Mouse (Mus musculus): ENCODE results near the gene Tmem150c. TPM values are rescaled to one million over a fixed set of nuclear protein-coding genes. Genes with fewer than 3 reads are reported as not detected.

Gene Tmem150c
- polyA plus RNA-seq, 1 experiment from 2014 or later: 14.6 TPM

GRCm38 (mm10) chr5:100120711-100121141 lies 38.9 kb downstream of the Tmem150c start:
- H3K4me2 ChIP-seq: peak overlapping the region; percentile 47
- peak overlapping the region; percentile 25 for H3K4me3 ChIP-seq
- ATAC-seq (ENCODE audit: low read depth): peak; percentile 48
- no peaks in the 10 kb centered on the region for H3K27me3 ChIP-seq
- WGBS: 6% methylated on average over 20 of the region's 20 CpGs
- peak overlapping the region; percentile 47; the same call in 1 of the 2 replicates for H3K9ac ChIP-seq
- H3K27ac ChIP-seq (replicated peaks): peak overlapping the region; percentile 52
- no peaks in the 10 kb centered on the region for H3K36me3 ChIP-seq
- no peaks in the 10 kb centered on the region; the same call in 1 of the 2 replicates for H3K9me3 ChIP-seq
- peaks cover 30% of the 10 kb centered on the region for H3K4me1 ChIP-seq (replicated peaks)

- Histone ChIP-seq H3K9ac (no peak overlapping the region), H3K9me3 (no peaks in the 10 kb centered on the region; the same call in 1 of the 2 replicates), H3K27ac (replicated peaks) (no peak overlapping the region), H3K36me3 (no peaks in the 10 kb centered on the region), H3K27me3 (no peaks in the 10 kb centered on the region), H3K4me2 (no peak overlapping the region), H3K4me3 (no peak overlapping the region), H3K4me1 (replicated peaks) (peaks cover 27% of the 10 kb centered on the region)
- ATAC-seq (ENCODE audit: low read depth): no peak
- 55% methylated on average over 8 of the region's 8 CpGs for WGBS
Measured at GRCm38 (mm10) chr5:100119331-100119730, 40.3 kb downstream of the Tmem150c start.

GRCm38 (mm10) chr5:100113403-100113802 lies 46.2 kb downstream of the Tmem150c start:
- no peaks in the 10 kb centered on the region for H3K36me3 ChIP-seq
- peaks cover 29% of the 10 kb centered on the region for H3K4me1 ChIP-seq (replicated peaks)
- H3K27me3 ChIP-seq: no peaks in the 10 kb centered on the region
- H3K9ac ChIP-seq: no peak overlapping the region
- H3K4me3 ChIP-seq: no peak overlapping the region
- ATAC-seq (ENCODE audit: low read depth): no peak; the same call in 1 of the 2 replicates
- no peak overlapping the region for H3K4me2 ChIP-seq
- WGBS: 21% methylated on average over 5 of the region's 5 CpGs
- H3K27ac ChIP-seq (replicated peaks): peak overlapping the region; percentile 25; the same call in 1 of the 2 replicates
- H3K9me3 ChIP-seq: no peaks in the 10 kb centered on the region; the same call in 1 of the 2 replicates

GRCm38 (mm10) chr5:100110581-100110980 lies 49.0 kb downstream of the Tmem150c start:
- Histone ChIP-seq H3K9me3 (no peaks in the 10 kb centered on the region), H3K27ac (replicated peaks) (no peak overlapping the region), H3K27me3 (no peaks in the 10 kb centered on the region), H3K9ac (no peak overlapping the region), H3K4me1 (replicated peaks) (peaks cover 22% of the 10 kb centered on the region), H3K4me2 (no peak overlapping the region), H3K36me3 (no peaks in the 10 kb centered on the region), H3K4me3 (no peak overlapping the region)
- ATAC-seq (ENCODE audit: low read depth): no peak
- 80% methylated on average over 3 of the region's 3 CpGs for WGBS

GRCm38 (mm10) chr5:100109543-100110282 lies 49.9 kb downstream of the Tmem150c start:
- 45% methylated on average over 7 of the region's 7 CpGs for WGBS
- Histone ChIP-seq H3K36me3 (no peaks in the 10 kb centered on the region), H3K4me3 (no peak overlapping the region), H3K9me3 (no peaks in the 10 kb centered on the region), H3K27ac (replicated peaks) (no peak overlapping the region), H3K4me1 (replicated peaks) (peaks cover 22% of the 10 kb centered on the region), H3K4me2 (no peak overlapping the region), H3K27me3 (no peaks in the 10 kb centered on the region), H3K9ac (no peak overlapping the region)
- ATAC-seq (ENCODE audit: low read depth): 0 out of 2 replicates have a peak, but pooled peaks have one; percentile 42

- Histone ChIP-seq H3K9ac (no peak overlapping the region), H3K9me3 (no peaks in the 10 kb centered on the region), H3K27ac (replicated peaks) (peak overlapping the region; percentile 2; the same call in 1 of the 2 replicates), H3K36me3 (no peaks in the 10 kb centered on the region), H3K27me3 (no peaks in the 10 kb centered on the region), H3K4me1 (replicated peaks) (peaks cover 19% of the 10 kb centered on the region), H3K4me2 (no peak overlapping the region), H3K4me3 (no peak overlapping the region)
- ATAC-seq (ENCODE audit: low read depth): peak; percentile 52; the same call in 1 of the 2 replicates
- WGBS: 72% methylated on average over 9 of the region's 9 CpGs
Measured at GRCm38 (mm10) chr5:100108866-100109265, 50.7 kb downstream of the Tmem150c start.

GRCm38 (mm10) chr5:100102395-100102794 lies 57.2 kb downstream of the Tmem150c start:
- Histone ChIP-seq H3K27me3 (no peaks in the 10 kb centered on the region), H3K4me3 (no peak overlapping the region), H3K9ac (no peak overlapping the region), H3K27ac (replicated peaks) (no peak overlapping the region), H3K36me3 (no peaks in the 10 kb centered on the region), H3K4me1 (replicated peaks) (no peaks in the 10 kb centered on the region), H3K4me2 (no peak overlapping the region), H3K9me3 (no peaks in the 10 kb centered on the region)
- no peak for ATAC-seq (ENCODE audit: low read depth)
- 97% methylated on average over 1 of the region's 1 CpGs for WGBS

- no peak for ATAC-seq (ENCODE audit: low read depth)
- H3K9me3 ChIP-seq: no peaks in the 10 kb centered on the region
- H3K4me2 ChIP-seq: no peak overlapping the region
- WGBS: 94% methylated on average over 4 of the region's 4 CpGs
- H3K4me1 ChIP-seq (replicated peaks): no peaks in the 10 kb centered on the region
- no peak overlapping the region for H3K9ac ChIP-seq
- no peaks in the 10 kb centered on the region for H3K36me3 ChIP-seq
- H3K27ac ChIP-seq (replicated peaks): no peak overlapping the region
- no peaks in the 10 kb centered on the region for H3K27me3 ChIP-seq
- no peak overlapping the region for H3K4me3 ChIP-seq
Measured at GRCm38 (mm10) chr5:100097967-100098366, 61.6 kb downstream of the Tmem150c start.

- H3K4me1 ChIP-seq (replicated peaks): peaks cover 10% of the 10 kb centered on the region
- no peak for ATAC-seq (ENCODE audit: low read depth)
Measured at GRCm38 (mm10) chr5:100096955-100097354, 62.7 kb downstream of the Tmem150c start.

GRCm38 (mm10) chr5:100091602-100092001 lies 68.0 kb downstream of the Tmem150c start:
- Histone ChIP-seq H3K9ac (peak overlapping the region; percentile 17), H3K27ac (replicated peaks) (peak overlapping the region; percentile 87), H3K36me3 (no peaks in the 10 kb centered on the region), H3K4me3 (0 out of 2 replicates have a peak overlapping the region, but pooled peaks have one; percentile 3), H3K9me3 (no peaks in the 10 kb centered on the region), H3K27me3 (no peaks in the 10 kb centered on the region), H3K4me2 (peak overlapping the region; percentile 47), H3K4me1 (replicated peaks) (peaks cover 31% of the 10 kb centered on the region)
- peak; percentile 89 for ATAC-seq (ENCODE audit: low read depth)
- 6% methylated on average over 17 of the region's 17 CpGs for WGBS

More at GRCm38 (mm10) chr5:100096955-100097354, 62.7 kb downstream of the Tmem150c start:
- Histone ChIP-seq H3K9ac (no peak overlapping the region), H3K9me3 (no peaks in the 10 kb centered on the region), H3K4me3 (no peak overlapping the region), H3K27me3 (no peaks in the 10 kb centered on the region), H3K4me2 (no peak overlapping the region), H3K36me3 (no peaks in the 10 kb centered on the region), H3K27ac (replicated peaks) (no peak overlapping the region)
- 79% methylated on average over 5 of the region's 5 CpGs for WGBS

- Histone ChIP-seq H3K9me3 (no peaks in the 10 kb centered on the region), H3K4me2 (peak overlapping the region; percentile 47), H3K27me3 (no peaks in the 10 kb centered on the region), H3K4me1 (replicated peaks) (peaks cover 31% of the 10 kb centered on the region), H3K27ac (replicated peaks) (peak overlapping the region; percentile 87), H3K9ac (peak overlapping the region; percentile 17), H3K4me3 (0 out of 2 replicates have a peak overlapping the region, but pooled peaks have one; percentile 3), H3K36me3 (no peaks in the 10 kb centered on the region)
- WGBS: 27% methylated on average over 10 of the region's 10 CpGs
- peak; percentile 41 for ATAC-seq (ENCODE audit: low read depth)
Measured at GRCm38 (mm10) chr5:100091263-100091594, 68.4 kb downstream of the Tmem150c start.

GRCm38 (mm10) chr5:100090515-100091262 lies 68.9 kb downstream of the Tmem150c start:
- H3K9me3 ChIP-seq: no peaks in the 10 kb centered on the region
- 0 out of 2 replicates have a peak overlapping the region, but pooled peaks have one; percentile 3 for H3K4me3 ChIP-seq
- ATAC-seq (ENCODE audit: low read depth): peak; percentile 15; the same call in 1 of the 2 replicates
- no peaks in the 10 kb centered on the region for H3K36me3 ChIP-seq
- H3K27me3 ChIP-seq: no peaks in the 10 kb centered on the region
- peak overlapping the region; percentile 47 for H3K4me2 ChIP-seq
- peaks cover 36% of the 10 kb centered on the region for H3K4me1 ChIP-seq (replicated peaks)
- peak overlapping the region; percentile 87 for H3K27ac ChIP-seq (replicated peaks)
- WGBS: 14% methylated on average over 12 of the region's 12 CpGs
- peak overlapping the region; percentile 17 for H3K9ac ChIP-seq
